Mouse (Mus musculus): ENCODE measurements around the gene Acsbg2.

The Acsbg2 gene

GRCm38 (mm10) chr17:56870287-56870953 lies 3.8 kb downstream of the Acsbg2 start:
- no peak for DNase-seq

GRCm38 (mm10) chr17:56869481-56869977 lies 4.7 kb downstream of the Acsbg2 start:
- DNase-seq, result no peak

GRCm38 (mm10) chr17:56866071-56866470 lies 8.2 kb downstream of the Acsbg2 start:
- no peak for DNase-seq

DNA sequence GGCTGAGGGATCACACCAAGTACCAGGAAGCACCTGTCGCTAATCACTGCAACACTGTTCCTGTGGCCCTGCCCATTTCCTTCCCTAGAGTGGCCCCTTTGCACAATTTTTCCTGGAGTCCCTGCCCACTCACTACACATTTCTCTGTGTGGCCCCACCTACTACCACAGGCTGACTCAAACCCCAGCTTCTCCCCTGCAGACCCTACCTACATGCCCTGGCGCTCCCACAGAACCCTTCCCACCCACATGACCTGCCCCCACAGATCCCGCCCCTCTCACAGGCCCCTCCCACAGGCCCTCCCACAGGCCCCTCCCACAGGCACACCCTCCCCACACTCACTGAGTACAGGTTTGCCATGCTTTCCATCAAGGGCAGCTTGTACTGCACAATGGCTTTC lies 13.1 kb downstream of the Acsbg2 start:
- no peak for DNase-seq

- peak in 1 of 2 experiments; percentile 14 for DNase-seq
These were observed 15.3 kb downstream of the Acsbg2 start for GRCm38 (mm10) chr17:56858922-56859321.

GRCm38 (mm10) chr17:56858216-56858615 lies 16.0 kb downstream of the Acsbg2 start:
- DNase-seq, result peak; percentile 83

DNA sequence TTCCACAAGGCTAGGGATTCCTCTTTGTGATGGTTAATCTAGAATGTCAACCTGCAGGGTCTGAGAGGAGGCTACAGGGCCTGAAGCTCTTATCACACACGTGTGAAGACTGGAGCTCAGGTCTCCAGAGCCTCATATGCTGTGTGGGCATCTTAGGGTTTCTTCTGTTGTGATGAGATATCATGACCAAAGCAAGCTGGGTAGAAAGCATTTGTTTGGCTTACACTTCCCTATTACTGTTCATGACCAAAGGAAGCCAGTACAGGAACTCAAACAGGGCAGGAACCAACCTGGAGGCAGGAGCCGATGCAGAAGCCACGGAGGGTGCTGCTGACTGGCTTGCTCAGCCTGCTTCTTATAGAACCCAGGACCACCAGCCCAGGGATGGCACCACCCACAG lies 18.8 kb downstream of the Acsbg2 start:
- DNase-seq, result no peak

DNA sequence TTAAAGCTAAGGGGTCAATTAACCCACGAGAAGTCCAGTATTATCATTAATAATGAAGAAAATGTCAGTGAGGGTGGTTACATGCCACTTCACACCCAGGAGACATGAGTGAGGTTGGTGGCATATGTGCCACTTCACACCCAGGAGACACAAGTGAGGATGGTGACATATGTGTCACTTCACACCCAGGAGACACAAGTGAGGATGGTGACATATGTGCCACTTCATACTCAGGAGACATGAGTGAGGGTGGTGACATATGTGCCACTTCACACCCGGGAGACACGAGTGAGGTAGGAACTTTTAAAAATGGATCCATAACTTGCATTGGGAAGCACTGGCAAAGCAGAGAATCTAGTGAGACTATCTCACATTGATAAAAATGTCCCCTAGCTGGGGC lies 23.1 kb downstream of the Acsbg2 start:
- DNase-seq, result no peak

GRCm38 (mm10) chr17:56849710-56850109 lies 24.5 kb downstream of the Acsbg2 start:
- no peak for DNase-seq

DNA sequence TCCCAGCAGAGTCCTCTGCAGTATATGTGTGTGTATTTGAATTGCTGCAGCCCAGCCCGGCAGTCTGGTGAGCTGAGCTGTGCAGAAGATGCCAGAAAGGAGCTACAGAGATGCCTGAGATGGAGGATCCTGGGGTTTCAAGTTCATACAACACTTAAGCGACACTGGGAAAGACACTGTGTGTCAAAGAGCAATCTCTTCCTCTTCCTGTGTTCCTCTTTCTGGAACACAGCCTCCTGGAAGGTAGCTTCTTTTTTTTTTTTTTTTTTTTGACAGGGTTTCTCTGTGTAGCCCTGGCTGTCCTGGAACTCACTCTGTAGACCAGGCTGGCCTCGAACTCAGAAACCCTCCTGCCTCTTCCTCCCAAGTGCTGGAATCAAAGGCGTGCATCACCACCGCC lies 25.5 kb downstream of the Acsbg2 start:
- no peak for DNase-seq

DNA sequence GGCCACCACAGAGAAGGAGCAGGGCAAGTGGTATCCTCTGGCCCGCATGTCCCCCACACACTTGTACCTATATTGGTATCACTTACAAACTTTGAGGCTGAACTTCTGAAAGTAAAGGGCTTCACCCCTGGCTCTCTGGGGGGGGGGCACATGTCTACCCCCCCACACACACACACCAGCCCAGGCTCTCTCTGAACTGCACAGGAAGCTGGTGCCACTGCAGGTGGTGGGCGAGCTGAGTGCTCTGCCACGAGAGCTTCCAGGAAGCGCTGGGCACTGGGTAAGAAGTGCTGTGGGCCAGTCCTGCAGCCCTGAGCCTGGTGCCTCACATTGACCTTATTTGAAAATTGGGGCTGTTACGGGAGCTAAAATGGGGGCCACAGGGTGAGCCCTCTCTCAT lies 30.6 kb downstream of the Acsbg2 start:
- DNase-seq, result no peak

DNA sequence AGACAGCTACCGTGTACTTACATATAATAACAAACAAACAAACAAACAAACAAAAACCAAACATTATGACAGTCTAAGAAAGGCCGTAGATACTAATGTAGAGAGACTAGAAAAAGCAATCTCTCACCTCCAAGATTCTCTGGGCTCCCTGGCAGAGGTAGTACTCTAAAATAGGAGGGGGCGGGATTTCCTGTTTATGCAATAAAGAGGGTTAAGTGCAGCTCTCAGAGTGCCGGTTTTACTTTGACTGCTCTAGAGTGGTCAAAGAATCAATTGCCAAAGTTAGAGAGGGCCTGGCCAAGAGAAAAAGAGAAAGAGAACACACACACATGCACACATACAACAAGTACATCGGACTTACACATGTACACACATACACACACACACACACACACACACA lies 32.1 kb downstream of the Acsbg2 start:
- DNase-seq, result no peak

GRCm38 (mm10) chr17:56840524-56840923 lies 33.7 kb downstream of the Acsbg2 start:
- DNase-seq, result no peak

- DNase-seq, result peak; percentile 31 to 37
These were observed 37.9 kb downstream of the Acsbg2 start for GRCm38 (mm10) chr17:56836336-56836735.

- no peak for DNase-seq
These were observed 40.9 kb downstream of the Acsbg2 start for GRCm38 (mm10) chr17:56833381-56833780.

DNA sequence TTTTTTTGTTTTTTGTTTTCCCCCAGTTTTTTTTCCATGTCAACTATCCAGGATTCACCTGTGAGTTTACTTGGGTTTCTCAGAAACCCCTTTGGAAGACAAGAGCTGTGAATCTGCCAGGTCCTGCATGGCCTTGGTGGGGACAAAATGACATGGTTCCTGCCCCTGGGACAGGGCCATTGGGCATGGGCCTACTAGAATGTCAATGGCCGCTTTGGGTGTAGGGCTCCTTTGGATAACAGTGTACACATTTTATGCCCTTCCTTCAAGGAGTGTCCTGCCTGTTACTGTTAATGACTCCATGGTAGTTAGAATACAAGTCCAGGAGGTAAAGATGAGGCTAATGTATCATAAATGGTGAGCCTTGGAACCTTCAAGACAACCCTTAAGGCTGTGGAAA lies 41.3 kb downstream of the Acsbg2 start:
- no peak for DNase-seq

DNA sequence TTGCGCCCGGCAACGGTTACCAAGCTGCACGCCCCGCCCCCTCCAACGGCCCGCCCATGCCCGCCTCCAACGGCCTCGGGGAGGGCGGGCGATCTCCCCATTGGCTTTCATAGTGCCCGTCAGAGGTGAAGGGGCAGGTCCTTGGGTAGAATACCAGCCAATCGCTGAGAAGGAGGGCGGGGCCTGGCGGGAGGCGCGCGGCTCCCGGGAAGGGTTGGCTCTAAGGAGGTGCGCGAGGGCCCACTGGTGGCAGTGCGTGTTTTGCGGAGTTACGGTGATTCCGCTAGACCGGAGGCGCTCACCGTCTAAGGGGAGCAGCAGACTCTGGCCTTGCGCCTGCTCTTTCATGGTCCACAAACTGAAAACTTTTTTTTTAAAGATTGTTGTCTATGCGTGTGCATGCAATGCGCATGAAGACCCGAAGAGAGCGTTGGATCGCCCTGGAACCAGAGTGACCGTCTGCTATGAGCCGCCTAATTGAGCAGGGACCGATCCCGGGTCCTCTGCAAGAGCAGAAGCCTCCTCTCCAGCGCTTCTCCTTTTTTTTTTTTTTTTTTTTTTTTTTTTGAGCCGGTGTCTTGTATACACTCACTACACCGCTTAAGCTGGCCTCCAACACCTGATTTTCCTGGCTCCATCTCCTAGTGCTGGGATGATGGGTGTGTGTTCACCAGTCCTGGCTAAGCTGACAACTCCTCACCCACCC lies 43.0 kb downstream of the Acsbg2 start:
- DNase-seq, result peak; percentile 99

- peak in 1 of 2 experiments; percentile 47 for DNase-seq
These were observed 43.7 kb downstream of the Acsbg2 start, which contains the start of gene Rfx2 for GRCm38 (mm10) chr17:56830411-56831110. Rfx2 (minus strand) TSS chr17:56831013.

DNA sequence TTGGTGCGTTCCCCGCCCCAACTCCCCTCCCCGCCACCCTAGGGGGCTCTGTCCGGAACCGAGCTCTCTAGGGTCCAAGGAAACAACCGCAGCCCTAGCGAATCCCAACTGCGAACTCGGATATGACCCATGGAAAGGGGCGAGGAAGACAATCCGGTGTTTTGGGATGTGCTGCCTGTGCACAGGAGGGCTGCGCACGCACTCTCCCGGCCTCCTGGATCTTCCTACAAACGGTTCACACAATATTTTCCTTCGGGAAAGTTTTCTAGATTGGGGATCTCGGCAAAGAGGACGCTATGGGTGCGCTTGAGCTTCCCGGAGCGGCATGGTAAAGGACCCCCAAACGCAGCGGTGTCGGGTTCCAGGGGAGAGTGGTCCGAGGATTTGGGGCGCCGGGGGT lies 44.5 kb downstream of the Acsbg2 start:
- no peak for DNase-seq

DNA sequence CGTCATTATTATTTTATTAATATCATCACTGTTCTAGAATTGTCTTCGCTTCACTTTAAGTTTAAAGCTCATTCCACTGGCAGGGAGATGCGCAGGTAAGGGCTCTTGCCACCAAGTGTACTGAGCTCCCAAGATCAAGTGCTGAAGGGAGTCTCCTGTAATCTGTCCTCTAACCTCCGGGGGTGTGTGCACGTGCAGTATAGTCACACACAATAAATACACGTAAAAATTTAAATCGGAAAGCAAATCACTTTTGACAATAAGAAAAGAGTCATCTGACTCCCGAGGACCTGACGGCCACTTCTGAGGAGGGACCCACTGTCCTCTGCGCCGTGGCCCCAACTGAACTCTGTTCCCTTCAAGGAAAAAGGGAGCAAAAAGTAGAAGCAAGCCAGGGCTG lies 45.1 kb downstream of the Acsbg2 start:
- no peak for DNase-seq

GRCm38 (mm10) chr17:56826718-56827117 lies 47.5 kb downstream of the Acsbg2 start:
- DNase-seq, result no peak

- DNase-seq, result no peak
These were observed 50.9 kb downstream of the Acsbg2 start for GRCm38 (mm10) chr17:56823352-56823751.

GRCm38 (mm10) chr17:56822380-56822779 lies 51.9 kb downstream of the Acsbg2 start:
- no peak for DNase-seq

DNA sequence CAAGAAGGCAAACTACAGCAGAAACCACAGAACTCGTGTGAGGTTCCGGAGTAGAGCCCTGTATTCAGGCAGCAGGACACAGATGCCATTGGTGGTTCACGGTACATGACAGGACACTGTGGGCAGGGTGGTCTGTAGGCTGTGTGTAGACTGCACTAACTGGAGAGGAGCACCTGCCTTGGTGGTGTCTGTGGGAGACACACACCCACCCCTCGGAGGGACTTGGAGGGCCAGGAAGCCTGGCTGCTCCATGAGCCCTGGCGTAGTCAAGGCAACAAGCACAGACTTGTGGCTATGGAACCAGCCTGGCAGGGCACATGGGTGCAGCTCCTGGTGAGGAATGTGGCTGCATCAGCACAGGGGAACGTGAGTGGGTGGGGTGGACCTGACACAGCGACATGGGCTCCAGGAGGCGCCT lies 54.5 kb downstream of the Acsbg2 start:
- peak; percentile 49 to 51 for DNase-seq

Measured in B cell, adult 2 months (primary cell).